Mouse (Mus musculus) large intestine, adult 2 months (tissue): ENCODE data around the gene Cwc27. TPM values are rescaled to one million over a fixed set of nuclear protein-coding genes. Genes with fewer than 3 reads are reported as not detected.

Experiments
- DNase-seq: peaks from one replicate; pipeline ENCODE4 v3.0.0-alpha.2; 2012; ENCODE audit warnings: low read depth, low spot score
- WGBS: fragments of 180-500 bp; shearing (Covaris S2); methylation state at CpG from one replicate; pipeline ENCODE4 v1.1.7; 2018; 5-methylcytosine and 5-hydroxymethylcytosine counted together
- polyA plus RNA-seq: library from polyadenylated mRNA; depleted of rRNA; stranded (reverse); fragments of >200 nt; gene quantifications from 2 replicates; pipeline ENCODE4 v1.2.3, GENCODE M21; 2012; rRNA removed

Gene Cwc27
- 3.0 TPM in 2 replicates for polyA plus RNA-seq

DNA sequence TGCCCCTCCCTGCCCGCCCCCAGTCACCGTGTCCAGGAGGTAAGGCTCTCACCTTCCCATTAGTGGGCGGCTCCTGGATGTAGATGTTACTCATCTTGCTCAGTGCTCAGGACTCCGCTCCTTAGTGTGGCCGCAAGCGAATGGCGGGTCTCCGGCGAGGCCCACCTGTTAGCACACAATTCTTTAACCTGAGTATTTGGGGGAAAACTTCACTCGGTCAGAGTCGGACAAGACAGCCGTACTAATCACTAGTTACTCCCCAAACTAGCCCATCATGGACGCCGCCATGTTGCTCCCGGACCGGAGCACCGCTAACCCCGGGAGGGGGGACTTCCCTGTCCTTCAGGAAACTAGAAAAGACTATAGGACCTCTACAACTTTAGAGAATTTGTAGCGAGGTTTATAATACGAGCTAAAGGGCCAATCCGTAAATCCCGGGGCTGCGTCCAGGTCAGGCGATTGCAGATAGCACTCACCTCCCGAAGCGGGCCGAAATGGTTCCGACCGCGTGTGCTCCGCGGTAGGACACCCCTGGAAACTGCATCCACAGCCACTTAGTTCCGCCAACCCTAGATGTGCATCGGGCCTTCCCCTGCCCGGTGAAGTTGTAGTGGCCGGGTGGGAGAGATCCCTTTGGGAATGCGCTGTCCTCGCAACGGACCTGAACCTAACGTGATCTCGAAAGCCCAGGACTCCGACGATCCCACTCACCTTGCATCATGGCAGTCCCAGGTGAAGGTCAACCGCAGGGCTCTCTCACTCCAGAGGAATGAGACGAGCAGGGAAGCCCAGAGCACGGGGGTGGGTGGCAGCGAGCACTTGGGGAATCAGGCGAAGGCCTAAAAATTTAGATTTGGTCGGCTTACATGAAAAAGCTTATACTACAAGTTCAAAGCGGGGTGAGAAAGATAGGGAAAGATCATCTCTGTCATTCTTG is at the start of gene Cwc27:
Cwc27 (minus strand) TSS at position 508 of the 937 bp plus-strand sequence.
- peak; percentile 70 for DNase-seq
- under 1% methylated on average over 50 of the region's 50 CpGs for WGBS

- DNase-seq, result no peak
- 85% methylated on average over 5 of the region's 5 CpGs for WGBS
Measured at GRCm38 (mm10) chr13:104866726-104867125, 49.8 kb upstream of the Cwc27 start.

DNA sequence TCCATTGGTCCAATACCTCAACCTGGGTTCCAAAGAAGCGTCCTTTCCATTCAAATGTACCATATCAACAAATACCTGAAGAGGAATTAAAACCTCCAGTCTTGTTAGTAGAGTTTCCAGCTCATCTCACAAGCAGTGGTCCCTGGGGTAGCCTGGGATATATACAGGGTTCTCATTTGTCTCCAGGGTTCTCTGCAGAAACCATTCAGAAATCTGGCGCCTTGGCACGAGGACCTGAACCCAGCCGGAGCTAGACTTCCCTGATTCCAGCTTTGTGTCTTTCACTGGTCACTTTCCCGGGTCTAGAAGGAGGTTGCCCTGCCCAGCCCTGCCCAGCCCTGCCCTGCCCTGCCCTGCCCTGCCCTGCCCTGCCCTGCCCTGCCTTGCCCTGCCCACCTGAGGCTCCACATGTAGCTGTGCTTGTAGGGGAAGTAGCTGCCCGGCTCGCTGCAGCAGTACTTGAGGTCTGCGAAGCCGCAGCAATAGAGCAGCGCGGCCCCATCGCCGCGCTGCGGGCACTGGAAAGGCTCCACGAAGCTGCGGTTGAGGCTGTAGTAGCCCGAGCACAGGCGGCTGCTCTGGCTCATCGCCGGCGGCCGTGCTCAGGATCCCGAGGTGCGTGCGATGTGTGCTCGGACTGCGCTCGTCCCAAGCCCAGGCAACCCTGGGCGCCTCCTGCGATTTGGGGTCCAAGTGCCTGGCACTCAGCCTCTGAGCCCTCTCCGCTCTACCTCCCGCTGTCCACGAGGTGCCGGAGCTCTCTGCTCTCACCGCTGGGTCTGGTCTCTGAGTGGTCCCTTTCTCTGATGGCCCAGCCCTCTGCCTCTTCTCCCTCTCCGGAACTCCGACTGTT is 46.4 kb upstream of the Cwc27 start, which contains the start of gene Shisal2b:
Shisal2b (minus strand) TSS at position 767 of the 853 bp plus-strand sequence.
- WGBS, result 4% methylated on average over 38 of the region's 38 CpGs
- no peak for DNase-seq

DNA sequence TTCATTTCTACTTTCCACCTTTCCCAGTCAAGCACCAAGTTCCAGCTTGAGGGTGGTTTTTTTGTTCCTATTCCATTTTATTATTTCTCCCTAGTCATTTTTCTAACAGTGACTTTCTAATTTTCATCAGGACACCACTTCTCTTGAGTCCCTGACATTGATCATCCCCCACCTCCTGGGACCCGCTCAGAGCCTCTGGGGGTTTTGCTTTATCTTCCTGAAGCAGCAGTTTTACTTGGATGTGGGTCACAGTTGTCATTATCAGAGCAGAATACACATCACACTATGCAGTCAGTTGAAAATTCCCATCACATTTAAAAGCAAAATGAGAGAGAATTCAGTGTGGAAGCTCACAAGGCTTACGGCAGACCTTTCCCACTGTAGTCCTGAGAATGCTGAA is 36.7 kb upstream of the Cwc27 start:
- WGBS, result 83% methylated on average over 2 of the region's 2 CpGs
- DNase-seq, result no peak

DNA sequence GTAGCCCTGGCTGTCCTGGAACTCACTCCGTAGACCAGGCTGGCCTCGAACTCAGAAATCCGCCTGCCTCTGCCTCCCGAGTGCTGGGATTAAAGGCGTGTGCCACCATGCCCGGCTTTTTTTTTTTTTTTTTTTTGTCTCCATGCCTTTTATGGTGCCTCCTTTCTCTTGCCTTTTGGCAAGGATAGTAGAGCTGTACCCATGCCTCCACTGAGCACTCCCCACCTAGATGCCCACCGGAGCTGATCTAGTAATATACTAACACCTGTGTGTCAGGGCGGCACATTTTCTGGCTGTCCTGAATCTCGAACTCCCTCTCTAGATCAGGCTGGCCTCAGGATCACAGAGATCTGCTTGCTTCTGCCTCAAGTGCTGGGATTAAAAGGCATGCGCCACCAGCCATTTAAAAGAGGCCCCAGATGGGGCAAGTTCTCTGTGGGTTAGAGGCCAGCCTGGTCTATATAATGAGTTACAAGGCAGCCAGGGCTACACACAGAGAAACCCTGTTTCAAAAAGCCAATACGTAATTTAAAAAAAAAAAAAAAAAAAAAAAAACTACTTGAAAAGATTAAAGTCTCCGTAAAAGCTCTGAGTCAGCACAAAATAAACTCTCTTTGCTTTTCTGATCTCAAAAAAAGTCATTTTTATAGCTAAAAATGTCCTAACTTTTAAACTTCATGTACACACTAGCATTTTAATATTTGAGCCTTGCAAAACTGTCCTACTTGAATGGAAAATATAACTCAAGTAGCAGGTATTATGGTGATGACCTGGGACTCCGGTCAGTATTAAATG is 26.6 kb upstream of the Cwc27 start:
- WGBS, result 83% methylated on average over 10 of the region's 13 CpGs
- no peak for DNase-seq

GRCm38 (mm10) chr13:104841937-104842336 is 25.0 kb upstream of the Cwc27 start:
- 41% methylated on average over 4 of the region's 4 CpGs for WGBS
- no peak for DNase-seq

- 75% methylated on average over 7 of the region's 7 CpGs for WGBS
- DNase-seq, result no peak
Measured at GRCm38 (mm10) chr13:104837628-104838027, 20.7 kb upstream of the Cwc27 start.

- 93% methylated on average over 13 of the region's 13 CpGs for WGBS
- DNase-seq, result no peak
Measured at GRCm38 (mm10) chr13:104832811-104833210, 15.9 kb upstream of the Cwc27 start.

- WGBS, result 93% methylated on average over 2 of the region's 2 CpGs
- DNase-seq, result no peak
Measured at GRCm38 (mm10) chr13:104825470-104825869, 8.5 kb upstream of the Cwc27 start.

- no peak for DNase-seq
- WGBS, result 49% methylated on average over 8 of the region's 8 CpGs
Measured at GRCm38 (mm10) chr13:104822411-104822838, 5.5 kb upstream of the Cwc27 start.

DNA sequence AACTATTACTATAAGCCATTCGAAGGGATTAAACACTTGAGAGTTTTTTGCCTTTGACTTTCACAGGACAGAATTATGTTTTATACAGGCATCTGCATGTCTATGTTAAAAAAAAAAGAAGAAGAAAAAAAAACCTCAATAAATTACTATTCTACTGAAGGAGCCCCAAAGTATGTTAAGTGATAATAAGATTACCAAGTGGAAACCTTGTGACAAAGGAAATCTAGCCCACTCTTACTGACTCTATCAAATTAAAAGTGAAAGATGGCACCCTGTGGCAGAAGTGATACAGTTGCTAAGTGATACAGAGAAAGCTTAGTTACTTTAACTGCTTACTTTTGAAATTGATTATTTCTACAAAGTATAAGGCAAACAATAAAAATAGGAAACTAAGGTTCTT is 5.0 kb upstream of the Cwc27 start:
- no peak for DNase-seq
- 97% methylated on average over 1 of the region's 1 CpGs for WGBS

GRCm38 (mm10) chr13:104821192-104821591 is 4.2 kb upstream of the Cwc27 start:
- DNase-seq, result no peak

- DNase-seq, result no peak
- WGBS, result 20% methylated on average over 12 of the region's 12 CpGs
Measured at GRCm38 (mm10) chr13:104817696-104818095, 754 bp upstream of the Cwc27 start.

GRCm38 (mm10) chr13:104816270-104816634 is 690 bp downstream of the Cwc27 start:
- 3% methylated on average over 8 of the region's 8 CpGs for WGBS
- peak; percentile 28 for DNase-seq

DNA sequence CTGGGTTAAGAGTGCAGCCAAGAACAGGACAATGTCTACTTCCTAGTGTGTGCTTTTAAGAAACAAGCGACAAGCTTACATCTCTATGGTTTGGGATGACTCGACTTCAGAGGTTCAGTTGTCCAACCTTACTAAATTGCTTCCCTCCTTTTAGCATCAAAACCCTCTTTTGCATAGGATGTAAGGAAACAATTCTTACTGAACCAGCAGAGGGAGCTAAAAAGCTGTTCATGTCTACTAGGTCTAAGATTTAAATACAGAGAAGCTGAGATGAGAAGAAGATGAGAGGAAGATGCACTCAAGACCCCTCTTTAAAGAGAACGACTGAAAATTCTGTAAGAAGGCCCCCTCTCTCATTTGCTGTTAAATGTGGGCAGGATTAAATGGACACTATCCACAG is 11.3 kb downstream of the Cwc27 start:
- 38% methylated on average over 3 of the region's 3 CpGs for WGBS
- no peak for DNase-seq

- WGBS, result 39% methylated on average over 7 of the region's 7 CpGs
- no peak for DNase-seq
Measured at GRCm38 (mm10) chr13:104799566-104800182, 17.3 kb downstream of the Cwc27 start.

- DNase-seq, result no peak
- WGBS, result 62% methylated on average over 8 of the region's 8 CpGs
Measured at GRCm38 (mm10) chr13:104799067-104799466, 17.9 kb downstream of the Cwc27 start.

- WGBS, result 81% methylated on average over 3 of the region's 3 CpGs
- no peak for DNase-seq
Measured at GRCm38 (mm10) chr13:104794421-104794820, 22.5 kb downstream of the Cwc27 start.

GRCm38 (mm10) chr13:104792184-104792583 is 24.8 kb downstream of the Cwc27 start, which contains the start of gene Srek1ip1:
Gene Srek1ip1, plus strand, starts transcription at chr13:104792484.
- 83% methylated on average over 11 of the region's 11 CpGs for WGBS
- no peak for DNase-seq
